Mouse (Mus musculus): Measurements from ENCODE around the gene Rps15. TPM values are rescaled to one million over a fixed set of nuclear protein-coding genes. Genes with fewer than 3 reads are reported as not detected.

The Rps15 gene
- total and polyA plus RNA-seq, 3 experiments = 748 to 1,041 (median 861) TPM

DNA sequence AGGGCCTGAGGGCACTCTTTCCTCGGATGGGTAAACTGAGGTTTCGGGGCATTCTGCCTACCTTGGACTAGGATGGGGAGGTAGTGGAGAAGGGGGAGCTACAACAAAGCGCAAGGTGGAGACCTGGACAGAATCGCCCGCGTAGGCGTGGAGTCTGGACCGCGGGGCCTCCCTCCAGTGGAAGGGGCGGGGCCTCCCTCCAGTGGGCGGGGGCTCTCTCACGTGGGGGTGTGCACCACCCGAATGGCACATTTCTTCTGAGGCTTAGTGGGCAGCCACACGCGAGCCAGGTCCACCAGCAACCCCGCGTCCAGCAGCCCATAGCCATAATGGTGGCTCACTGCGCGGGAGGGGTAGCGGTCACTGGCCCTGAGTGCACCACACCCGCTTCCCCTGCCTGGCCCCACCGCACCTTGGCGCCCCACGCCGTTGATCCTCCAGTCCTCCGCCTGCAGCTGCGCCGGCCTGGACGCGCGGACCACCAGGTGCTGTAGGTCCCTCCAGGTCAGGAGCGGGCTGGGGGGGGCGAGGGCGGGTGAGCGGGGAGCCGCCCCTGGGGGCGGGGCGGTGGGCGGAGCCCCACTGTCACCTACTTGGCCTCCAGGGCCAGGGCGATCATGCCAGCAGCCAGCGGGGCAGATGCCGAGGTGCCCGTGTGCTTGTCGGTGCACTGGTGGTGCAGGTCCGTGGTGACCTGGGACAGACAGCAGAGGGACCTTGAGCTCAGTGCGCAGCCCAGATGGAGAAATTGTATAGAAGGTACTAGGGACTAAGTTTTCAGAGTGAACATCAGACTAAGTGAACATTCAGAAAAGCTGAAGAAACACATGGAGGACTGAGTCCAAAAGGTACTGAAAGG is 31.2 kb downstream of the Rps15 start:
- Histone ChIP-seq H3K27ac (peak overlapping the region; percentile 85), H3K4me3 (peak overlapping the region; percentile 68), H3K79me2 (replicated peaks; ENCODE audit: control insufficient read depth, insufficient read depth, low read length) (no peaks in the 10 kb centered on the region), H3K36me3 (ENCODE audit: control insufficient read depth, insufficient read depth, low read length) (no peaks in the 10 kb centered on the region), H3K9ac (ENCODE audit: low read depth, low read length) (peak overlapping the region; percentile 87), H3K27me3 (ENCODE audit: control insufficient read depth, insufficient read depth, low read length) (no peaks in the 10 kb centered on the region), H3K4me1 (ENCODE audit: control insufficient read depth, insufficient read depth, low read length) (peaks cover 8% of the 10 kb centered on the region)
- DNase-seq = peak; percentile 80 to 85
- WGBS = 3% methylated on average over 38 of the region's 46 CpGs
- TF ChIP-seq CTCF (IDR thresholded peaks at IDR 0.05) = peak; percentile 25
- TF ChIP-seq POLR2A (IDR thresholded peaks at IDR 0.05; ENCODE audit: insufficient read depth, low read depth, low read length) = 0 out of 2 replicates have a peak, but pooled peaks have one; percentile 30
- peak; percentile 52; the same call in 1 of the 2 replicates for TF ChIP-seq EP300 (IDR thresholded peaks at IDR 0.05; ENCODE audit: insufficient read depth, low read depth, low read length)
- intact Hi-C loops (cut with DNase I) = loop anchor here (10.0 kb wide), 1 partner anchor 149 kb away; the partner anchor contains the start of genes 1600002K03Rik and Efna2

DNA sequence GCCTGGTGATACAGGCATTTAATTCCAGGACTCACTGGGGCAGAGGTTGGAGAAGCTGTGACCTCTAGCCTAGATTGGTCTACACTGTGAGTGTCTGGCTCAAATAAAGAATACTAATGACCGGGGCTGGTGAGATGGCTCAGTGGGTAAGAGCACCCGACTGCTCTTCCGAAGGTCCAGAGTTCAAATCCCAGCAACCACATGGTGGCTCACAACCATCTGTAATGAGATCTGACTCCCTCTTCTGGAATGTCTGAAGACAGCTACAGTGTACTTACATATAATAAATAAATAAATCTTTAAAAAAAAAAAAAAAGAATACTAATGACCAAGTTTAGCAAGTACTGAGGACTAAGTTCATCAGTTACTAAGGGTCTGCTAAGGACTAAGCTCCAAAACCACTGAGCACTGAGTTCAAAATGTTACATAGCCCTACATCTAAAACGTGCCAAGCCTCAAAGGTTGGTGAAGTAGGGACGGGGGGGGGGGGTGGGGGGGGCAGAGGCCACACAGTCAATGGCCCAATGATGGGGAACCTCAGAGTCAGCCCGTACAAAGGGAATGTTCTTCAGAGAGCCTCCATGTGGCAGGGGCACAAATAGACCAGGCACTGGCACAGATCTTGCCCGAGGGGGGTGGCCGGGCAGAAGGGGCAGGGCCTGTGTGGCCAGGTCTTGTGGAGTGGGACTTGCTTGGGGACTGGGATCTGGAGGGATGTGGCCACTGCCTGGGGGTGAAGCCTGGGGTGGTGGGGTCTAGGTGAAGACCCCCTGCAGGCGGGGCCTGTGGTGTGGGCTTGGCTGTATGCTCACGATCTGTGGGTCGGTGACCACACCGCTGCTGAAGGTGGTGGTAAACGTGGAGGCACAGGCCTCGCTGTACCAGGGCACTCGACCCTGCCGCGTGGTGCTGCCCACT is 32.1 kb downstream of the Rps15 start:
- peaks cover 7% of the 10 kb centered on the region for H3K4me1 ChIP-seq (ENCODE audit: control insufficient read depth, insufficient read depth, low read length)
- peak in 1 of 2 experiments; percentile 26 for DNase-seq
- no peaks in the 10 kb centered on the region for H3K27me3 ChIP-seq (ENCODE audit: control insufficient read depth, insufficient read depth, low read length)
- H3K36me3 ChIP-seq (ENCODE audit: control insufficient read depth, insufficient read depth, low read length) = no peaks in the 10 kb centered on the region
- H3K4me3 ChIP-seq = peak overlapping the region; percentile 68
- peak overlapping the region; percentile 85 for H3K27ac ChIP-seq
- WGBS = 75% methylated on average over 17 of the region's 17 CpGs
- TF ChIP-seq EP300 (IDR thresholded peaks at IDR 0.05; ENCODE audit: insufficient read depth, low read depth, low read length) = no peak
- intact Hi-C loops (cut with DNase I) = loop anchor here (10.0 kb wide), 1 partner anchor 150 kb away; the partner anchor contains the start of genes 1600002K03Rik and Efna2
- no peak overlapping the region for H3K9ac ChIP-seq (ENCODE audit: low read depth, low read length)
- H3K79me2 ChIP-seq (replicated peaks; ENCODE audit: control insufficient read depth, insufficient read depth, low read length) = no peaks in the 10 kb centered on the region

DNA sequence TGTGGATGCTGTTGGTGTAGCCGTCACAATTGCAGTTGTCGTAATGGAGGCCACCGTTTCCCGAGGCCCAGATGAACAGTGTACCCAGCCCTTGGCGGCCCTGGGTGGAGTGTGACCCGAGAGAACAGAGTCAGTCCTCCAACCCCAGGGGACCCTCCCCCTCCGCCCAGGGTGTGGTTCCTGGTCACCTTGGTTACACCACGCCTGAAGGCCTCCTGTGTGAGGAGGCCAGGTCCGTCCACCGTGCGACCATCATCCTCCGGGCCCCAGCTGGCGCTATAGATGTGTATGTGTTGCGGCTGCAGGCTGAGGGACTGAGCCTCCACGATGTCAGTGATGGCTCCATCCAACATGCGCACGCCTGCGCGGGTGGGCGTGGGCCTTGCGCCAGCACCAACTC is 32.8 kb downstream of the Rps15 start:
- Histone ChIP-seq H3K36me3 (ENCODE audit: control insufficient read depth, insufficient read depth, low read length) (no peaks in the 10 kb centered on the region), H3K9ac (ENCODE audit: low read depth, low read length) (no peak overlapping the region), H3K4me1 (ENCODE audit: control insufficient read depth, insufficient read depth, low read length) (peaks cover 5% of the 10 kb centered on the region), H3K79me2 (replicated peaks; ENCODE audit: control insufficient read depth, insufficient read depth, low read length) (no peaks in the 10 kb centered on the region), H3K4me3 (no peak overlapping the region), H3K27me3 (ENCODE audit: control insufficient read depth, insufficient read depth, low read length) (no peaks in the 10 kb centered on the region), H3K27ac (peak overlapping the region; percentile 15; the same call in 1 of the 2 replicates)
- DNase-seq = no peak
- 83% methylated on average over 21 of the region's 21 CpGs for WGBS
- intact Hi-C loops (cut with DNase I) = loop anchor here (10.0 kb wide), 1 partner anchor 150 kb away; the partner anchor contains the start of genes 1600002K03Rik and Efna2
- TF ChIP-seq EP300 (IDR thresholded peaks at IDR 0.05; ENCODE audit: insufficient read depth, low read depth, low read length) (no peak), POLR2A (IDR thresholded peaks at IDR 0.05; ENCODE audit: insufficient read depth, low read depth, low read length) (no peak), CTCF (IDR thresholded peaks at IDR 0.05) (no peak)

- Histone ChIP-seq H3K4me3 (peak within 1 kb of the TSS; percentile 54), H3K36me3 (ENCODE audit: control insufficient read depth, insufficient read depth, low read length) (no peaks in the 10 kb centered on the region), H3K9ac (ENCODE audit: low read depth, low read length) (peak within 1 kb of the TSS; percentile 28), H3K27me3 (ENCODE audit: control insufficient read depth, insufficient read depth, low read length) (no peaks in the 10 kb centered on the region), H3K4me1 (ENCODE audit: control insufficient read depth, insufficient read depth, low read length) (no peaks in the 10 kb centered on the region), H3K79me2 (replicated peaks; ENCODE audit: control insufficient read depth, insufficient read depth, low read length) (no peaks in the 10 kb centered on the region), H3K27ac (no peak within 1 kb of the TSS)
- intact Hi-C loops (cut with DNase I) = loop anchor here (10.0 kb wide), 1 partner anchor 155 kb away; the partner anchor contains the start of genes 1600002K03Rik and Efna2
- 9% methylated on average over 36 of the region's 36 CpGs for WGBS
- TF ChIP-seq POLR2A (IDR thresholded peaks at IDR 0.05; ENCODE audit: insufficient read depth, low read depth, low read length) = no peak
- no peak for TF ChIP-seq EP300 (IDR thresholded peaks at IDR 0.05; ENCODE audit: insufficient read depth, low read depth, low read length)
- peak; percentile 89 to 94 for DNase-seq
Observed at GRCm38 (mm10) chr10:80329273-80330081, 37.2 kb downstream of the Rps15 start, which contains the start of the genes Pcsk4 and Reep6. Gene Pcsk4 (minus strand): TSS chr10:80329498. Gene Reep6 (plus strand): TSS chr10:80329953.

DNA sequence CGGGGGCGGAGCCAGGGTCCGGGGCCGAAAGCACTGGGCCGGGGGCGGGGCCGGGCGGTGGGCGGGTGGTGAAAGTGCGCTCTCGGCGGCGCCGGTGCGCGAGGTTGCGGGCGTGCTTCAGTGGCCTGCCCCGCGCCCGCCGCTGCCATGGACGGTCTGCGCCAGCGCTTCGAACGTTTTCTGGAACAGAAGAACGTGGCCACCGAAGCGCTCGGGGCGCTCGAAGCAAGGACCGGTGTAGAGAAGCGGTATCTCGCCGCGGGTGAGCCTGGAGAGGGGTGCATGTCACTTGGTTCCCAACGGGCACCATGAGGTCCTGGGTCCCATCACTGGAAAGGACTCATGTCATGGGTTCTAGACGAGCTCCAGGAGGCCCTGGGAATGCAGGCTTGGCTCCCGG is 37.8 kb downstream of the Rps15 start:
- no peak for TF ChIP-seq EP300 (IDR thresholded peaks at IDR 0.05; ENCODE audit: insufficient read depth, low read depth, low read length)
- TF ChIP-seq CTCF (IDR thresholded peaks at IDR 0.05) = 0 out of 2 replicates have a peak, but pooled peaks have one; percentile 5
- no peaks in the 10 kb centered on the region for H3K36me3 ChIP-seq (ENCODE audit: control insufficient read depth, insufficient read depth, low read length)
- no peaks in the 10 kb centered on the region for H3K27me3 ChIP-seq (ENCODE audit: control insufficient read depth, insufficient read depth, low read length)
- intact Hi-C loops (cut with DNase I) = no loop called here
- 2% methylated on average over 39 of the region's 41 CpGs for WGBS
- no peaks in the 10 kb centered on the region for H3K4me1 ChIP-seq (ENCODE audit: control insufficient read depth, insufficient read depth, low read length)
- peak overlapping the region; percentile 54 for H3K4me3 ChIP-seq
- no peak for DNase-seq
- peak overlapping the region; percentile 28 for H3K9ac ChIP-seq (ENCODE audit: low read depth, low read length)
- no peak overlapping the region for H3K27ac ChIP-seq
- H3K79me2 ChIP-seq (replicated peaks; ENCODE audit: control insufficient read depth, insufficient read depth, low read length) = no peaks in the 10 kb centered on the region
